Mouse (Mus musculus) forebrain, embryonic 13.5 days (tissue): Measurements from ENCODE around the gene Xpr1. TPM values are rescaled to one million over a fixed set of nuclear protein-coding genes. Genes with fewer than 3 reads are reported as not detected.

Experiments used
- ATAC-seq: fragments of 200-750 bp; cut with Nextera tagmentation; 2 replicates; pipeline ENCODE4 v1.8.0; 2017
- H3K27ac ChIP-seq: fragments of 300-500 bp; sonication (generic); 2 replicates; pipeline ENCODE4 v1.5.1; 2015; ENCODE audit warnings: inconsistent platforms, mild to moderate bottlenecking, moderate library complexity
- H3K27me3 ChIP-seq: fragments of 300-500 bp; sonication (generic); 2 replicates; pipeline ENCODE4 v1.6.1; 2015; ENCODE audit warnings: mild to moderate bottlenecking, inconsistent platforms
- H3K36me3 ChIP-seq: fragments of 300-500 bp; sonication (generic); 2 replicates; pipeline ENCODE4 v1.6.1; 2015; ENCODE audit warnings: mild to moderate bottlenecking, inconsistent platforms; ENCODE audit not compliant: poor library complexity, severe bottlenecking
- H3K4me1 ChIP-seq: fragments of 300-500 bp; sonication (generic); 2 replicates; pipeline ENCODE4 v1.6.1; 2015; ENCODE audit warnings: inconsistent platforms
- H3K4me2 ChIP-seq: fragments of 300-500 bp; sonication (generic); 2 replicates; pipeline ENCODE4 v1.6.1; 2015; ENCODE audit warnings: inconsistent platforms, mild to moderate bottlenecking, moderate library complexity
- H3K4me3 ChIP-seq: fragments of 300-500 bp; sonication (generic); 2 replicates; pipeline ENCODE4 v1.5.1; 2015; ENCODE audit warnings: mild to moderate bottlenecking, inconsistent platforms
- H3K9ac ChIP-seq: fragments of 300-500 bp; sonication (generic); 2 replicates; pipeline ENCODE4 v1.6.1; 2015; ENCODE audit warnings: mild to moderate bottlenecking, inconsistent platforms
- H3K9me3 ChIP-seq: fragments of 300-500 bp; sonication (generic); replicated peaks from 2 replicates; pipeline ENCODE4 v1.6.1; 2016; ENCODE audit warnings: inconsistent platforms
- WGBS: fragments of 180-500 bp; shearing (Covaris S2); methylation state at CpG from one replicate; pipeline ENCODE4 v1.1.7; 2015; 5-methylcytosine and 5-hydroxymethylcytosine counted together
- polyA plus RNA-seq: library from polyadenylated mRNA; unstranded; fragments of >200 nt; fragmentation: Nextera tagmentation; extraction: Ambion mirVana; gene quantifications from 2 replicates; pipeline ENCODE4 v1.2.1, GENCODE M21; 2015

Gene Xpr1
- polyA plus RNA-seq, 1 experiment from 2014 or later, result 42.8 TPM

- H3K4me3 ChIP-seq, result no peak overlapping the region
- H3K9ac ChIP-seq, result no peak overlapping the region
- H3K36me3 ChIP-seq, result peaks cover 7% of the 10 kb centered on the region
- H3K27me3 ChIP-seq, result no peaks in the 10 kb centered on the region
- peaks cover 21% of the 10 kb centered on the region for H3K4me1 ChIP-seq
- ATAC-seq, result peak; percentile 80; the same call in 1 of the 2 replicates
- no peaks in the 10 kb centered on the region for H3K9me3 ChIP-seq
- no peak overlapping the region for H3K4me2 ChIP-seq
- H3K27ac ChIP-seq, result no peak overlapping the region
- WGBS, result 2% methylated on average over 3 of the region's 3 CpGs
These were observed 105.5 kb downstream of the Xpr1 start for GRCm38 (mm10) chr1:155311672-155312071.

- H3K9me3 ChIP-seq, result no peaks in the 10 kb centered on the region
- H3K9ac ChIP-seq, result no peak overlapping the region
- 4% methylated on average over 3 of the region's 3 CpGs for WGBS
- 0 out of 2 replicates have a peak overlapping the region, but pooled peaks have one; percentile 5 for H3K4me2 ChIP-seq
- H3K27me3 ChIP-seq, result no peaks in the 10 kb centered on the region
- 0 out of 2 replicates have a peak, but pooled peaks cover 7% of the 10 kb centered on the region for H3K36me3 ChIP-seq
- H3K27ac ChIP-seq, result peak overlapping the region; percentile 65
- peaks cover 51% of the 10 kb centered on the region for H3K4me1 ChIP-seq
- H3K4me3 ChIP-seq, result no peak overlapping the region
- ATAC-seq, result peak; percentile 76
These were observed 110.3 kb downstream of the Xpr1 start for GRCm38 (mm10) chr1:155306879-155307278.

- ATAC-seq, result peak; percentile 63
- H3K4me3 ChIP-seq, result no peak overlapping the region
- WGBS, result 51% methylated on average over 2 of the region's 2 CpGs
These were observed 113.8 kb downstream of the Xpr1 start for GRCm38 (mm10) chr1:155303402-155303801.

GRCm38 (mm10) chr1:155297615-155298014, 119.6 kb downstream of the Xpr1 start:
- Histone ChIP-seq H3K4me2 (no peak overlapping the region), H3K27ac (no peak overlapping the region), H3K36me3 (no peaks in the 10 kb centered on the region), H3K27me3 (no peaks in the 10 kb centered on the region), H3K4me1 (peaks cover 3% of the 10 kb centered on the region; the same call in 1 of the 2 replicates), H3K4me3 (no peak overlapping the region), H3K9ac (no peak overlapping the region), H3K9me3 (no peaks in the 10 kb centered on the region)
- ATAC-seq, result no peak
- WGBS, result 83% methylated on average over 5 of the region's 5 CpGs

More at GRCm38 (mm10) chr1:155303402-155303801, 113.8 kb downstream of the Xpr1 start:
- H3K4me2 ChIP-seq, result no peak overlapping the region
- no peaks in the 10 kb centered on the region for H3K27me3 ChIP-seq
- peaks cover 46% of the 10 kb centered on the region for H3K4me1 ChIP-seq
- H3K9ac ChIP-seq, result no peak overlapping the region
- 0 out of 2 replicates have a peak, but pooled peaks cover 7% of the 10 kb centered on the region for H3K36me3 ChIP-seq
- no peak overlapping the region for H3K27ac ChIP-seq
- no peaks in the 10 kb centered on the region for H3K9me3 ChIP-seq

- no peak overlapping the region for H3K9ac ChIP-seq
- H3K4me3 ChIP-seq, result no peak overlapping the region
- H3K36me3 ChIP-seq, result no peaks in the 10 kb centered on the region
- ATAC-seq, result no peak
- 0 out of 2 replicates have a peak, but pooled peaks cover 2% of the 10 kb centered on the region for H3K4me1 ChIP-seq
- no peak overlapping the region for H3K4me2 ChIP-seq
- no peaks in the 10 kb centered on the region for H3K9me3 ChIP-seq
- H3K27ac ChIP-seq, result no peak overlapping the region
- WGBS, result 91% methylated on average over 2 of the region's 2 CpGs
- H3K27me3 ChIP-seq, result no peaks in the 10 kb centered on the region
These were observed 120.0 kb downstream of the Xpr1 start for GRCm38 (mm10) chr1:155297203-155297602.

GRCm38 (mm10) chr1:155293446-155293845, 123.8 kb downstream of the Xpr1 start:
- ATAC-seq, result peak; percentile 86

GRCm38 (mm10) chr1:155289411-155289810, 127.8 kb downstream of the Xpr1 start:
- peaks cover 59% of the 10 kb centered on the region for H3K36me3 ChIP-seq
- no peak overlapping the region for H3K4me2 ChIP-seq
- H3K9me3 ChIP-seq, result no peaks in the 10 kb centered on the region
- WGBS, result 94% methylated on average over 1 of the region's 1 CpGs
- 0 out of 2 replicates have a peak, but pooled peaks cover 2% of the 10 kb centered on the region for H3K4me1 ChIP-seq
- ATAC-seq, result no peak
- H3K4me3 ChIP-seq, result no peak overlapping the region
- no peaks in the 10 kb centered on the region for H3K27me3 ChIP-seq
- no peak overlapping the region for H3K27ac ChIP-seq
- no peak overlapping the region for H3K9ac ChIP-seq

More at GRCm38 (mm10) chr1:155293446-155293845, 123.8 kb downstream of the Xpr1 start:
- H3K27me3 ChIP-seq, result no peaks in the 10 kb centered on the region
- H3K27ac ChIP-seq, result no peak overlapping the region
- no peak overlapping the region for H3K4me2 ChIP-seq
- H3K4me1 ChIP-seq, result 0 out of 2 replicates have a peak, but pooled peaks cover 2% of the 10 kb centered on the region
- H3K9me3 ChIP-seq, result no peaks in the 10 kb centered on the region
- WGBS, result 11% methylated on average over 3 of the region's 3 CpGs
- no peak overlapping the region for H3K4me3 ChIP-seq
- 0 out of 2 replicates have a peak overlapping the region, but pooled peaks have one; percentile 34 for H3K9ac ChIP-seq
- H3K36me3 ChIP-seq, result peaks cover 22% of the 10 kb centered on the region

GRCm38 (mm10) chr1:155288033-155288432, 129.2 kb downstream of the Xpr1 start:
- ATAC-seq, result no peak
- Histone ChIP-seq H3K27me3 (no peaks in the 10 kb centered on the region), H3K4me1 (no peaks in the 10 kb centered on the region), H3K27ac (no peak overlapping the region), H3K36me3 (peaks cover 72% of the 10 kb centered on the region), H3K4me3 (no peak overlapping the region), H3K9me3 (no peaks in the 10 kb centered on the region), H3K4me2 (no peak overlapping the region), H3K9ac (no peak overlapping the region)
- WGBS, result 92% methylated on average over 3 of the region's 3 CpGs

GRCm38 (mm10) chr1:155283808-155284207, 133.4 kb downstream of the Xpr1 start:
- Histone ChIP-seq H3K9ac (no peak overlapping the region), H3K27me3 (no peaks in the 10 kb centered on the region), H3K9me3 (no peaks in the 10 kb centered on the region), H3K4me3 (no peak overlapping the region), H3K4me1 (peaks cover 4% of the 10 kb centered on the region; the same call in 1 of the 2 replicates), H3K27ac (no peak overlapping the region), H3K36me3 (peaks cover 69% of the 10 kb centered on the region), H3K4me2 (no peak overlapping the region)
- ATAC-seq, result no peak
- 89% methylated on average over 7 of the region's 7 CpGs for WGBS

- Histone ChIP-seq H3K27me3 (no peaks in the 10 kb centered on the region), H3K4me1 (peaks cover 4% of the 10 kb centered on the region; the same call in 1 of the 2 replicates), H3K27ac (no peak overlapping the region), H3K9me3 (no peaks in the 10 kb centered on the region), H3K9ac (no peak overlapping the region), H3K36me3 (peaks cover 51% of the 10 kb centered on the region), H3K4me2 (no peak overlapping the region), H3K4me3 (no peak overlapping the region)
- 57% methylated on average over 18 of the region's 18 CpGs for WGBS
- ATAC-seq, result peak; percentile 82
These were observed 136.0 kb downstream of the Xpr1 start for GRCm38 (mm10) chr1:155281003-155281793.

- WGBS, result 86% methylated on average over 10 of the region's 10 CpGs
- H3K9me3 ChIP-seq, result no peaks in the 10 kb centered on the region
- no peaks in the 10 kb centered on the region for H3K27me3 ChIP-seq
These were observed 136.9 kb downstream of the Xpr1 start for GRCm38 (mm10) chr1:155280306-155280705.

GRCm38 (mm10) chr1:155276381-155277033, 140.7 kb downstream of the Xpr1 start:
- no peak overlapping the region for H3K4me2 ChIP-seq
- ATAC-seq, result no peak
- H3K9me3 ChIP-seq, result no peaks in the 10 kb centered on the region
- no peak overlapping the region for H3K9ac ChIP-seq
- peaks cover 6% of the 10 kb centered on the region; the same call in 1 of the 2 replicates for H3K36me3 ChIP-seq
- 85% methylated on average over 13 of the region's 13 CpGs for WGBS
- H3K4me3 ChIP-seq, result no peak overlapping the region
- H3K27me3 ChIP-seq, result no peaks in the 10 kb centered on the region
- no peak overlapping the region for H3K27ac ChIP-seq
- H3K4me1 ChIP-seq, result peaks cover 4% of the 10 kb centered on the region; the same call in 1 of the 2 replicates

More at GRCm38 (mm10) chr1:155280306-155280705, 136.9 kb downstream of the Xpr1 start:
- peaks cover 4% of the 10 kb centered on the region; the same call in 1 of the 2 replicates for H3K4me1 ChIP-seq
- H3K36me3 ChIP-seq, result peaks cover 43% of the 10 kb centered on the region
- H3K27ac ChIP-seq, result no peak overlapping the region
- no peak overlapping the region for H3K4me2 ChIP-seq
- H3K4me3 ChIP-seq, result no peak overlapping the region
- ATAC-seq, result no peak
- H3K9ac ChIP-seq, result no peak overlapping the region
